Mouse (Mus musculus): ENCODE data around the gene Aimp2. TPM values are rescaled to one million over a fixed set of nuclear protein-coding genes. Genes with fewer than 3 reads are reported as not detected.
A peak's percentile ranks its signal among the peaks of the same experiment; 100 is the strongest.

Aimp2 gene
- polyA plus RNA-seq, 1 experiment from 2014 or later, result 123 TPM

DNA sequence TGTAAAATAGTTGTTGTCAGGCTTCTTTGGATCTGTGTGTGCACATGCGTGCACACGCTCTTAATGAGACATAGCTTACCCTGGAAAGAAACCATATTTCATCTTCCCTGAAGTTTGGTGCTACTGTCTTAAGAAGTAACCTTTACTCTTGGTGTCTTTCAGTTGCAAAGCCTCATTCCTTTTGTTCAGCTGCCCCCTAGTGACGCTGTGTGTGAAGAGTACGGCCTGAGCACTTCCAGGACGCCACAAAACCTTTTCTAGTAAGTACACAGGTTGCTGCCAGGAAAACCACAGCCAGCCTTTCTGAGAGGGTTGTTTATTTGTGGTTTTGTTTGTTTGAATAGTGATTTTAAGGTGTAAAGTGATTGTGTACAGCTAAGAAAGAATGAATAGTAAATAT, 7.8 kb upstream of the Aimp2 start:
- Histone ChIP-seq H3K9ac (ENCODE audit: low read length) (no peak overlapping the region), H3K4me3 (ENCODE audit: low read depth, low read length) (no peak overlapping the region), H3K36me3 (ENCODE audit: control insufficient read depth, insufficient read depth, low read length) (peaks cover 76% of the 10 kb centered on the region), H3K4me1 (replicated peaks; ENCODE audit: control insufficient read depth, insufficient read depth, low read length) (no peaks in the 10 kb centered on the region), H3K27ac (ENCODE audit: low read depth) (no peak overlapping the region), H3K4me2 (ENCODE audit: low read length) (no peak overlapping the region), H3K9me3 (ENCODE audit: control insufficient read depth, low read length) (no peaks in the 10 kb centered on the region), H3K27me3 (replicated peaks; ENCODE audit: control insufficient read depth, insufficient read depth, low read length) (no peaks in the 10 kb centered on the region)
- WGBS, result 56% methylated on average over 5 of the region's 5 CpGs
- DNase-seq (ENCODE audit: low spot score), result peak; percentile 69
- no peak for ATAC-seq (replicated peaks; ENCODE audit: low FRiP score, low TSS enrichment, low read depth)

DNA sequence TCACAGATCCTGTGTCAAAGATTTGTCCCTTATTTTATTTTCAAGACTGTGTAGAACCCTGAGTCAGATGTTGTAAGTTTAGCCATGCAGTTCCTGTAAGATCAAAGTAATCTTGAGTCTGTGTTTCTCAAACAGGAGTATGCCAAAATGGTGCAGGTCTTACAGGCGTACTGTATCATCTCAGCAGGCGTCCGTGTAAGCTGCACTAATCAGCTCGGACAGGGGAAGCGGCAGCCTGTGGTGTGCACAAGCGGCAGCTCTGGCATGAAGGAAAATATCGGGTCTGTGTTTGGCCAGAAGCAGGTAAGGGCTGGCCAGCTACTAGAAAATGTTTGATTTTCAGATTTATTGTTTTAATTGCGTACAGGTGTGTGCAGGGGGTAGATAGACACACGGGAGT, 6.6 kb upstream of the Aimp2 start:
- Histone ChIP-seq H3K9me3 (ENCODE audit: control insufficient read depth, low read length) (no peaks in the 10 kb centered on the region), H3K4me1 (replicated peaks; ENCODE audit: control insufficient read depth, insufficient read depth, low read length) (no peaks in the 10 kb centered on the region), H3K36me3 (ENCODE audit: control insufficient read depth, insufficient read depth, low read length) (peaks cover 67% of the 10 kb centered on the region), H3K4me3 (ENCODE audit: low read depth, low read length) (no peak overlapping the region), H3K4me2 (ENCODE audit: low read length) (no peak overlapping the region), H3K27ac (ENCODE audit: low read depth) (no peak overlapping the region), H3K27me3 (replicated peaks; ENCODE audit: control insufficient read depth, insufficient read depth, low read length) (no peaks in the 10 kb centered on the region), H3K9ac (ENCODE audit: low read length) (no peak overlapping the region)
- DNase-seq (ENCODE audit: low spot score), result no peak
- no peak for ATAC-seq (replicated peaks; ENCODE audit: low FRiP score, low TSS enrichment, low read depth)
- 93% methylated on average over 9 of the region's 9 CpGs for WGBS

DNA sequence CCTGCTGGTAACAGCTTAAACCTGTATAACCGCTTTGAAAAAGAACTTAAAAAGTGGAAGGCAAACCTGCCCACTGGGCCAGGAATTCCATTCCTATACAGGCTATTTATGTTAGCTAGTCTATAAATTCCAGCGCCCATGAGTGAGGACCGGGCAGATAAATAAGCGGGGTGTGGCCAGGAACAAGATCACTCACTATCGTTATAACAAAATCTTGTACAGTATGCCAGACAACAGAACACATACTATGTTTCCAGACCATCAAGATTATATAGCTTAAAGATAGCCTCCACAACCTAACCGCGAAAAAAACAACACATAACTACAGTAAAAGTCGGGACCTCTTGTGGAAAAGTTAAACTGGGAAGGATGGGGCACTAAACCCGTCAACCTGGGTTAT, 721 bp downstream of the Aimp2 start:
- peak overlapping the region; percentile 68 for H3K4me3 ChIP-seq (ENCODE audit: low read depth, low read length)
- no peak for DNase-seq (ENCODE audit: low spot score)
- peaks cover 36% of the 10 kb centered on the region for H3K36me3 ChIP-seq (ENCODE audit: control insufficient read depth, insufficient read depth, low read length)
- H3K27ac ChIP-seq (ENCODE audit: low read depth), result peak overlapping the region; percentile 88
- H3K9me3 ChIP-seq (ENCODE audit: control insufficient read depth, low read length), result no peaks in the 10 kb centered on the region
- H3K9ac ChIP-seq (ENCODE audit: low read length), result peak overlapping the region; percentile 56
- no peaks in the 10 kb centered on the region for H3K27me3 ChIP-seq (replicated peaks; ENCODE audit: control insufficient read depth, insufficient read depth, low read length)
- peak; percentile 0; the same call in 1 of the 2 replicates for ATAC-seq (replicated peaks; ENCODE audit: low FRiP score, low TSS enrichment, low read depth)
- H3K4me2 ChIP-seq (ENCODE audit: low read length), result peak overlapping the region; percentile 84
- WGBS, result 2% methylated on average over 9 of the region's 9 CpGs
- peaks cover 11% of the 10 kb centered on the region for H3K4me1 ChIP-seq (replicated peaks; ENCODE audit: control insufficient read depth, insufficient read depth, low read length)

DNA sequence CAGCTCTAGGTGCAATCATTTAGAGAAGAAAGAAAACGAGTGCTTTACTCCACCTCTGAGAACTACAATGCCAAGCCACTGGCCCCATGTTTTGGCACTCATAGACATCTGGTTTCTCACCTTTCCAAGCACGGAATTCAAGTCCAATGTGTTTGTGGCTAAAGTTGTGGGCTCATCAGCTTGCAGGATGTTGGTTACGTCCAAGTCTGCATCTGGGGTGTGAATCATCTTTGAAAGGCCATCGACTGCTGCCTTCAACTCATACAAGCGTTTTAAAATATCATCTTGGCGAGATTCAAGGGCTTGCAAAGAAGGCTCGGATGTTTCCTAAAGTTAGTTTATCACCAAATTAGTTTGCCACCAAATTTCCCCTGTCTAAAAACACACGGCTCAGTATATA, 3.2 kb downstream of the Aimp2 start:
- DNase-seq (ENCODE audit: low spot score) (no peak), ATAC-seq (replicated peaks; ENCODE audit: low FRiP score, low TSS enrichment, low read depth) (no peak)
- H3K27ac ChIP-seq (ENCODE audit: low read depth), result no peak overlapping the region
- H3K4me3 ChIP-seq (ENCODE audit: low read depth, low read length), result no peak overlapping the region
- WGBS, result 86% methylated on average over 8 of the region's 8 CpGs
- peaks cover 11% of the 10 kb centered on the region for H3K4me1 ChIP-seq (replicated peaks; ENCODE audit: control insufficient read depth, insufficient read depth, low read length)
- H3K4me2 ChIP-seq (ENCODE audit: low read length), result no peak overlapping the region
- peaks cover 56% of the 10 kb centered on the region for H3K36me3 ChIP-seq (ENCODE audit: control insufficient read depth, insufficient read depth, low read length)
- no peaks in the 10 kb centered on the region for H3K9me3 ChIP-seq (ENCODE audit: control insufficient read depth, low read length)
- H3K27me3 ChIP-seq (replicated peaks; ENCODE audit: control insufficient read depth, insufficient read depth, low read length), result no peaks in the 10 kb centered on the region
- H3K9ac ChIP-seq (ENCODE audit: low read length), result no peak overlapping the region

DNA sequence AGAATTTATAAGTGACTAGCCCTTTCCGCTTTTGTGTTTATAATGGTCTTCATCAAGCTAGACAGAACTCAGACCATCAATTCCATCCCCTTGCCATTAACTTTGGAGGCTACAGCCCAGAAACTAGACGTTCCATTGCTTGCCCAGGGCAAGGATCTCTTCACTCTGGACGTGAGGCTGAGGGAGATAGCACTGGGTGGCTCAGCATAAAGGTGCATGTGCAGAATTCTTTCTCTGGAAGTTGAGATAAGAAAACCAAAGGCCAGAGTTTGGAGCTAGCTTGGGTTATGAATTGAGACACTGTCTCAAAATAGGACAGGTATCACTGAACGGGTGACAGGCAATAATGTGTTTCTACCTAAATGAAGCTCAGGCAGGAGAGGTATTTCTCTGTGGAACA, 5.8 kb downstream of the Aimp2 start:
- DNase-seq (ENCODE audit: low spot score) (no peak), ATAC-seq (replicated peaks; ENCODE audit: low FRiP score, low TSS enrichment, low read depth) (no peak)
- Histone ChIP-seq H3K4me2 (ENCODE audit: low read length) (no peak overlapping the region), H3K4me1 (replicated peaks; ENCODE audit: control insufficient read depth, insufficient read depth, low read length) (peaks cover 7% of the 10 kb centered on the region; the same call in 1 of the 2 replicates), H3K27me3 (replicated peaks; ENCODE audit: control insufficient read depth, insufficient read depth, low read length) (no peaks in the 10 kb centered on the region), H3K36me3 (ENCODE audit: control insufficient read depth, insufficient read depth, low read length) (peaks cover 82% of the 10 kb centered on the region), H3K27ac (ENCODE audit: low read depth) (no peak overlapping the region), H3K4me3 (ENCODE audit: low read depth, low read length) (no peak overlapping the region), H3K9ac (ENCODE audit: low read length) (no peak overlapping the region), H3K9me3 (ENCODE audit: control insufficient read depth, low read length) (no peaks in the 10 kb centered on the region)
- 86% methylated on average over 4 of the region's 4 CpGs for WGBS

DNA sequence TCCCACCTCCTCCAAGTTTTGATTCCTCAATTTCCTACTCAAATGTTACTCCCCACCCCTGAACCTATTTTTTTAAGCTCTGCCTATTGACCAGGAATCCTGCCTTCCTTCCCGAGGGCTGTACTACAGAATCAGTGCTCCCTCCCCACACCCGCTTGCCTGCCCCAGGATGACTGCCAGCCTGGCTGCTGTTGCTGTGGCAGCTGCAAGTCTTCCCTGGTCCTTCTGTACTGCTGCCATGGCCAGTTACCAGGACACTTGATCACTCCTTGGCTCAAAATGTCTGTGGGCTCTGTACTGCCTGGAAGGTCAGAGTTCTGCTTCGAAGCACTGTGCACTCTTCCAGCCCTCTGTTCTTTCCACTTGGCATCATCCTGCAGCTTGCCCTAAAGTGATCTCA, 7.5 kb downstream of the Aimp2 start:
- no peaks in the 10 kb centered on the region for H3K4me1 ChIP-seq (replicated peaks; ENCODE audit: control insufficient read depth, insufficient read depth, low read length)
- DNase-seq (ENCODE audit: low spot score), result no peak
- no peaks in the 10 kb centered on the region for H3K9me3 ChIP-seq (ENCODE audit: control insufficient read depth, low read length)

DNA sequence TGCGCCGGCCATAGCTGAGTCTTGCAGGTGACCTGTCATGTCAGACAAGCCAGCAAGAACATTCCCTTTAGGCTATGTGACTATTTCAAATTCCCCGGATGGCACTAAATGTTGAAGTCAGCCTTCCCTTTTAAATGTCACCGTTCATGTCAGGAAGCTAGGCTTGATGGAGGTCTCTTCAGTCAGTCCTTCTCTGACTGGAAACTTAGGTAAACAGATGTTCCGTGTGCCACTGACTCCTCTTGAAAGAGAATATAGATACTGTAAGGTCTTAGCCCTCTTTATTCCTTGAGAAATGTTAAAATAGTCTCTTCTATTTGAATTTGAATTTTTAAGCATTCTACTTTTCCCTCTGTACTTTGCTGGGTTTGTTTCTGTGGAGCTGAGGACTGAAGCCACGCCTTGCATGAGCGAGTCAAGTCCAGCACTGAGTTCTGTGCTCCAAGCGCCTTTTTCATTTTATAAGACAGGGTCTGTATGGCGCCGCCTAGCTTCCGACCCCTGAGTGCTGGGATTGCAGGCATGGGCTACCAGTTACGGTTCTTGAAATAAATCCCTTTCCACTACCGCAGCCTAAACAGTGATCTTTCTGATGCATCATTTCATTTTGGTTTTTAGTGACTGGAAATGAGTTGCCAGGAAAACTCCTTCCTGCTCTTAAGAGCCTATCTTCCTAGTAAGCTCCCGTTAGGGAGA, 11.9 kb downstream of the Aimp2 start, which contains the start of gene Ankrd61:
Ankrd61 (minus strand) TSS at position 51 of the 696 bp plus-strand sequence.
- H3K9me3 ChIP-seq (ENCODE audit: control insufficient read depth, low read length), result no peaks in the 10 kb centered on the region
- H3K36me3 ChIP-seq (ENCODE audit: control insufficient read depth, insufficient read depth, low read length), result peaks cover 70% of the 10 kb centered on the region
- no peak within 1 kb of the TSS for H3K9ac ChIP-seq (ENCODE audit: low read length)
- H3K27me3 ChIP-seq (replicated peaks; ENCODE audit: control insufficient read depth, insufficient read depth, low read length), result no peaks in the 10 kb centered on the region
- H3K4me3 ChIP-seq (ENCODE audit: low read depth, low read length), result no peak within 1 kb of the TSS
- 87% methylated on average over 14 of the region's 14 CpGs for WGBS
- no peak within 1 kb of the TSS for H3K27ac ChIP-seq (ENCODE audit: low read depth)
- no peak for ATAC-seq (replicated peaks; ENCODE audit: low FRiP score, low TSS enrichment, low read depth)
- no peaks in the 10 kb centered on the region for H3K4me1 ChIP-seq (replicated peaks; ENCODE audit: control insufficient read depth, insufficient read depth, low read length)
- no peak within 1 kb of the TSS for H3K4me2 ChIP-seq (ENCODE audit: low read length)
- no peak for DNase-seq (ENCODE audit: low spot score)

More for the DNA sequence above, 7.5 kb downstream of the Aimp2 start:
- 85% methylated on average over 3 of the region's 3 CpGs for WGBS
- no peak overlapping the region for H3K4me3 ChIP-seq (ENCODE audit: low read depth, low read length)
- H3K9ac ChIP-seq (ENCODE audit: low read length), result no peak overlapping the region
- no peak overlapping the region for H3K27ac ChIP-seq (ENCODE audit: low read depth)
- H3K27me3 ChIP-seq (replicated peaks; ENCODE audit: control insufficient read depth, insufficient read depth, low read length), result no peaks in the 10 kb centered on the region
- no peak for ATAC-seq (replicated peaks; ENCODE audit: low FRiP score, low TSS enrichment, low read depth)
- H3K36me3 ChIP-seq (ENCODE audit: control insufficient read depth, insufficient read depth, low read length), result peaks cover 91% of the 10 kb centered on the region
- H3K4me2 ChIP-seq (ENCODE audit: low read length), result no peak overlapping the region

DNA sequence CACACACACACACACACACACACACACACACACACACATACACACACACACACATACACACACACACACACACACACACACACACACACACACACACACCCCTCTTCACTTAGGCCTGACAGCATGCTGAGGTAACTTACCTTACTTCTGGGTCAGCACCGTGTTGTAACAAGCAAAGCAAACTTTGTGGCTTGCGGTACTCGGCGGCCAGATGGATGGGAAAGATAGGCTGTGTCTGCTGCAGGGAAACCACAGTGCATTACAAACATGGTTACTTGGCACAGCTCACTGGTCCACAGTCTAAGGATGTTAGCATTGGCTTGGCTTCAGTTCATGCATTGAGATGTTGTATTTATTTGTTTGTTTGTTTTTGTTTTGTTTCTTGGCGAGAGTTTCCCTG, 16.3 kb downstream of the Aimp2 start:
- no peak overlapping the region for H3K9ac ChIP-seq (ENCODE audit: low read length)
- H3K4me3 ChIP-seq (ENCODE audit: low read depth, low read length), result no peak overlapping the region
- WGBS, result 79% methylated on average over 5 of the region's 5 CpGs
- H3K9me3 ChIP-seq (ENCODE audit: control insufficient read depth, low read length), result no peaks in the 10 kb centered on the region
- H3K4me2 ChIP-seq (ENCODE audit: low read length), result no peak overlapping the region
- ATAC-seq (replicated peaks; ENCODE audit: low FRiP score, low TSS enrichment, low read depth) (no peak), DNase-seq (ENCODE audit: low spot score) (no peak)
- no peak overlapping the region for H3K27ac ChIP-seq (ENCODE audit: low read depth)
- H3K36me3 ChIP-seq (ENCODE audit: control insufficient read depth, insufficient read depth, low read length), result peaks cover 60% of the 10 kb centered on the region
- H3K27me3 ChIP-seq (replicated peaks; ENCODE audit: control insufficient read depth, insufficient read depth, low read length), result no peaks in the 10 kb centered on the region
- H3K4me1 ChIP-seq (replicated peaks; ENCODE audit: control insufficient read depth, insufficient read depth, low read length), result no peaks in the 10 kb centered on the region

DNA sequence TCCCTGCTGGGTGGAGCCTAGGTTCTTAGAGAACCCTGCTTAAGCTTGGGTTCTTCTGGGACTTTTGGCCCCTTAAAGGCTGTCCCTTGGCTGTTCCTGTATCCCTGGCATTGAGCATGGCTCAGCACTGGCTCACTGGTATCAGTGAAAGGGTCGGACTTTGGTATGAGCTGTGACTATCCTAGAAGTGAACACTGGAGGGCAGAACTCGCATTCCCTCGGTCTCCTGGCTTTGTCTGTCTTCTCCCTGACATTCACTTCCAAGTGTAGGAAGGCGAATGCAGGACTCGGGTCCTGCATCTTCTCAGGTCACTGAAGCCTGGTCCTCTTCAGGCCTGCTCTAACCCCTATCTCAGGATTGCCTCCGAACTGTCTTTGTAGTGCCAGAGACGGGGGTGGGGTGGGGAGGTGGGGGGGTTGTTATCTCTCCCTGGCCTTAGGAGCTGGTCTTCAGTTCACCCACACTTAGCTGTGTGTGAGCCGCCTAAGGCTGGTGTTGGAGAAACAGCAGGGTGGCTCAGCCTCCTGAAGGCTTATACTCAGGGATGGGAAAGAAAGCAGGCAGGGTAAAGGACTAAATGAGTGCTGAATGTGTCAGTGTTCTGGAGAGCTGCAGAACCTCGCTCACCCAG, 17.3 kb downstream of the Aimp2 start:
- no peak overlapping the region for H3K4me2 ChIP-seq (ENCODE audit: low read length)
- H3K36me3 ChIP-seq (ENCODE audit: control insufficient read depth, insufficient read depth, low read length), result peaks cover 60% of the 10 kb centered on the region
- H3K9ac ChIP-seq (ENCODE audit: low read length), result no peak overlapping the region
- H3K27me3 ChIP-seq (replicated peaks; ENCODE audit: control insufficient read depth, insufficient read depth, low read length), result no peaks in the 10 kb centered on the region
- WGBS, result 71% methylated on average over 9 of the region's 9 CpGs
- H3K9me3 ChIP-seq (ENCODE audit: control insufficient read depth, low read length), result no peaks in the 10 kb centered on the region
- no peaks in the 10 kb centered on the region for H3K4me1 ChIP-seq (replicated peaks; ENCODE audit: control insufficient read depth, insufficient read depth, low read length)
- DNase-seq (ENCODE audit: low spot score), result no peak
- no peak overlapping the region for H3K27ac ChIP-seq (ENCODE audit: low read depth)
- no peak overlapping the region for H3K4me3 ChIP-seq (ENCODE audit: low read depth, low read length)
- ATAC-seq (replicated peaks; ENCODE audit: low FRiP score, low TSS enrichment, low read depth), result no peak

Measured in intestine, embryonic 14.5 days (tissue).